Mouse (Mus musculus): ENCODE results near the gene Ccn6. TPM values are rescaled to one million over a fixed set of nuclear protein-coding genes. Genes with fewer than 3 reads are reported as not detected.

Ccn6 gene
- polyA plus RNA-seq, 1 experiment from 2014 or later: 0.40 TPM

- Histone ChIP-seq H3K4me2 (peak overlapping the region; percentile 93), H3K4me3 (peak overlapping the region; percentile 51), H3K9me3 (no peaks in the 10 kb centered on the region), H3K27me3 (no peaks in the 10 kb centered on the region), H3K9ac (no peak overlapping the region), H3K27ac (peak overlapping the region; percentile 93), H3K4me1 (peaks cover 39% of the 10 kb centered on the region), H3K36me3 (no peaks in the 10 kb centered on the region)
- WGBS: 62% methylated on average over 6 of the region's 6 CpGs
- ATAC-seq (ENCODE audit: borderline replicate concordance, extremely low read depth, low FRiP score, low TSS enrichment): no peak
These were observed 8.9 kb upstream of the Ccn6 start for GRCm38 (mm10) chr10:39172540-39172931.

- peak; percentile 75 for ATAC-seq (ENCODE audit: borderline replicate concordance, extremely low read depth, low FRiP score, low TSS enrichment)
- peak overlapping the region; percentile 93 for H3K27ac ChIP-seq
- no peaks in the 10 kb centered on the region for H3K9me3 ChIP-seq
- H3K4me1 ChIP-seq: peaks cover 39% of the 10 kb centered on the region
- WGBS: 11% methylated on average over 26 of the region's 26 CpGs
- peak overlapping the region; percentile 51 for H3K4me3 ChIP-seq
- no peaks in the 10 kb centered on the region for H3K27me3 ChIP-seq
- peak overlapping the region; percentile 93 for H3K4me2 ChIP-seq
- peak overlapping the region; percentile 35; the same call in 1 of the 2 replicates for H3K9ac ChIP-seq
- H3K36me3 ChIP-seq: no peaks in the 10 kb centered on the region
These were observed 8.3 kb upstream of the Ccn6 start for GRCm38 (mm10) chr10:39171603-39172539.

- peak overlapping the region; percentile 93 for H3K27ac ChIP-seq
- ATAC-seq (ENCODE audit: borderline replicate concordance, extremely low read depth, low FRiP score, low TSS enrichment): peak; percentile 90
- H3K36me3 ChIP-seq: no peaks in the 10 kb centered on the region
- peaks cover 45% of the 10 kb centered on the region for H3K4me1 ChIP-seq
- H3K9me3 ChIP-seq: no peaks in the 10 kb centered on the region
- peak overlapping the region; percentile 93 for H3K4me2 ChIP-seq
- no peaks in the 10 kb centered on the region for H3K27me3 ChIP-seq
- under 1% methylated on average over 19 of the region's 19 CpGs for WGBS
- peak overlapping the region; percentile 51 for H3K4me3 ChIP-seq
- H3K9ac ChIP-seq: peak overlapping the region; percentile 35; the same call in 1 of the 2 replicates
These were observed 7.5 kb upstream of the Ccn6 start for GRCm38 (mm10) chr10:39171134-39171533.

- H3K36me3 ChIP-seq: no peaks in the 10 kb centered on the region
- H3K4me3 ChIP-seq: no peak overlapping the region; the same call in 1 of the 2 replicates
- H3K4me1 ChIP-seq: peaks cover 48% of the 10 kb centered on the region
- WGBS: 6% methylated on average over 6 of the region's 6 CpGs
- no peaks in the 10 kb centered on the region for H3K9me3 ChIP-seq
- no peaks in the 10 kb centered on the region for H3K27me3 ChIP-seq
- no peak for ATAC-seq (ENCODE audit: borderline replicate concordance, extremely low read depth, low FRiP score, low TSS enrichment)
- no peak overlapping the region for H3K9ac ChIP-seq
- H3K27ac ChIP-seq: no peak overlapping the region
- H3K4me2 ChIP-seq: peak overlapping the region; percentile 93
These were observed 7.1 kb upstream of the Ccn6 start for GRCm38 (mm10) chr10:39170706-39171105.

GRCm38 (mm10) chr10:39170181-39170580 lies 6.6 kb upstream of the Ccn6 start:
- WGBS: 11% methylated on average over 8 of the region's 8 CpGs
- no peak for ATAC-seq (ENCODE audit: borderline replicate concordance, extremely low read depth, low FRiP score, low TSS enrichment)
- H3K27me3 ChIP-seq: no peaks in the 10 kb centered on the region
- H3K9ac ChIP-seq: no peak overlapping the region
- H3K9me3 ChIP-seq: no peaks in the 10 kb centered on the region
- peak overlapping the region; percentile 11; the same call in 1 of the 2 replicates for H3K4me2 ChIP-seq
- no peaks in the 10 kb centered on the region for H3K36me3 ChIP-seq
- peaks cover 53% of the 10 kb centered on the region for H3K4me1 ChIP-seq
- H3K27ac ChIP-seq: no peak overlapping the region
- no peak overlapping the region for H3K4me3 ChIP-seq

- ATAC-seq (ENCODE audit: borderline replicate concordance, extremely low read depth, low FRiP score, low TSS enrichment): no peak
- Histone ChIP-seq H3K4me1 (peaks cover 51% of the 10 kb centered on the region), H3K27me3 (no peaks in the 10 kb centered on the region), H3K4me2 (peak overlapping the region; percentile 11; the same call in 1 of the 2 replicates), H3K27ac (no peak overlapping the region), H3K36me3 (no peaks in the 10 kb centered on the region), H3K4me3 (no peak overlapping the region), H3K9ac (no peak overlapping the region), H3K9me3 (no peaks in the 10 kb centered on the region)
- WGBS: 47% methylated on average over 9 of the region's 9 CpGs
These were observed 6.0 kb upstream of the Ccn6 start for GRCm38 (mm10) chr10:39169642-39170041.

GRCm38 (mm10) chr10:39167611-39168010 lies 4.0 kb upstream of the Ccn6 start:
- no peaks in the 10 kb centered on the region for H3K9me3 ChIP-seq
- no peak overlapping the region for H3K4me2 ChIP-seq
- H3K27ac ChIP-seq: no peak overlapping the region
- H3K4me3 ChIP-seq: no peak overlapping the region
- no peak for ATAC-seq (ENCODE audit: borderline replicate concordance, extremely low read depth, low FRiP score, low TSS enrichment)
- 62% methylated on average over 11 of the region's 11 CpGs for WGBS
- no peaks in the 10 kb centered on the region for H3K36me3 ChIP-seq
- H3K27me3 ChIP-seq: no peaks in the 10 kb centered on the region
- H3K4me1 ChIP-seq: peaks cover 44% of the 10 kb centered on the region
- H3K9ac ChIP-seq: no peak overlapping the region

- peak; percentile 53; the same call in 1 of the 2 replicates for ATAC-seq (ENCODE audit: borderline replicate concordance, extremely low read depth, low FRiP score, low TSS enrichment)
- H3K4me1 ChIP-seq: peaks cover 35% of the 10 kb centered on the region
- peak overlapping the region; percentile 24 for H3K4me3 ChIP-seq
- no peak overlapping the region for H3K9ac ChIP-seq
- H3K9me3 ChIP-seq: no peaks in the 10 kb centered on the region
- H3K4me2 ChIP-seq: peak overlapping the region; percentile 44
- 23% methylated on average over 11 of the region's 11 CpGs for WGBS
- H3K36me3 ChIP-seq: no peaks in the 10 kb centered on the region
- H3K27ac ChIP-seq: peak overlapping the region; percentile 87
- no peaks in the 10 kb centered on the region for H3K27me3 ChIP-seq
These were observed 2.1 kb upstream of the Ccn6 start for GRCm38 (mm10) chr10:39165632-39166115.

- Histone ChIP-seq H3K9me3 (no peaks in the 10 kb centered on the region), H3K4me2 (peak overlapping the region; percentile 41), H3K27me3 (no peaks in the 10 kb centered on the region), H3K36me3 (no peaks in the 10 kb centered on the region), H3K4me1 (peaks cover 26% of the 10 kb centered on the region), H3K27ac (no peak overlapping the region), H3K4me3 (peak overlapping the region; percentile 8; the same call in 1 of the 2 replicates), H3K9ac (no peak overlapping the region)
- ATAC-seq (ENCODE audit: borderline replicate concordance, extremely low read depth, low FRiP score, low TSS enrichment): no peak
- WGBS: 13% methylated on average over 18 of the region's 18 CpGs
These were observed 719 bp downstream of the Ccn6 start for GRCm38 (mm10) chr10:39162666-39163484.

- ATAC-seq (ENCODE audit: borderline replicate concordance, extremely low read depth, low FRiP score, low TSS enrichment): no peak
- no peaks in the 10 kb centered on the region for H3K36me3 ChIP-seq
- WGBS: 93% methylated on average over 1 of the region's 1 CpGs
- no peak overlapping the region for H3K9ac ChIP-seq
- no peak overlapping the region for H3K4me2 ChIP-seq
- H3K27me3 ChIP-seq: no peaks in the 10 kb centered on the region
- H3K4me1 ChIP-seq: peaks cover 23% of the 10 kb centered on the region
- no peak overlapping the region for H3K4me3 ChIP-seq
- no peaks in the 10 kb centered on the region for H3K9me3 ChIP-seq
- H3K27ac ChIP-seq: no peak overlapping the region
These were observed 2.2 kb downstream of the Ccn6 start for GRCm38 (mm10) chr10:39161406-39161805.

GRCm38 (mm10) chr10:39158306-39158705 lies 5.3 kb downstream of the Ccn6 start:
- H3K4me1 ChIP-seq: peaks cover 8% of the 10 kb centered on the region
- no peak overlapping the region for H3K9ac ChIP-seq
- no peak overlapping the region for H3K4me3 ChIP-seq
- no peak overlapping the region for H3K27ac ChIP-seq
- 0 out of 2 replicates have a peak, but pooled peaks have one; percentile 43 for ATAC-seq (ENCODE audit: borderline replicate concordance, extremely low read depth, low FRiP score, low TSS enrichment)
- H3K9me3 ChIP-seq: no peaks in the 10 kb centered on the region
- no peaks in the 10 kb centered on the region for H3K27me3 ChIP-seq
- H3K4me2 ChIP-seq: no peak overlapping the region
- WGBS: 53% methylated on average over 12 of the region's 12 CpGs
- no peaks in the 10 kb centered on the region for H3K36me3 ChIP-seq
